Mouse (Mus musculus): Measurements from ENCODE around the gene Litaf. TPM values are rescaled to one million over a fixed set of nuclear protein-coding genes. Genes with fewer than 3 reads are reported as not detected.
A peak's percentile ranks its signal among the peaks of the same experiment; 100 is the strongest.

The Litaf gene
- polyA plus RNA-seq, 1 experiment from 2014 or later = 39.6 TPM

DNA sequence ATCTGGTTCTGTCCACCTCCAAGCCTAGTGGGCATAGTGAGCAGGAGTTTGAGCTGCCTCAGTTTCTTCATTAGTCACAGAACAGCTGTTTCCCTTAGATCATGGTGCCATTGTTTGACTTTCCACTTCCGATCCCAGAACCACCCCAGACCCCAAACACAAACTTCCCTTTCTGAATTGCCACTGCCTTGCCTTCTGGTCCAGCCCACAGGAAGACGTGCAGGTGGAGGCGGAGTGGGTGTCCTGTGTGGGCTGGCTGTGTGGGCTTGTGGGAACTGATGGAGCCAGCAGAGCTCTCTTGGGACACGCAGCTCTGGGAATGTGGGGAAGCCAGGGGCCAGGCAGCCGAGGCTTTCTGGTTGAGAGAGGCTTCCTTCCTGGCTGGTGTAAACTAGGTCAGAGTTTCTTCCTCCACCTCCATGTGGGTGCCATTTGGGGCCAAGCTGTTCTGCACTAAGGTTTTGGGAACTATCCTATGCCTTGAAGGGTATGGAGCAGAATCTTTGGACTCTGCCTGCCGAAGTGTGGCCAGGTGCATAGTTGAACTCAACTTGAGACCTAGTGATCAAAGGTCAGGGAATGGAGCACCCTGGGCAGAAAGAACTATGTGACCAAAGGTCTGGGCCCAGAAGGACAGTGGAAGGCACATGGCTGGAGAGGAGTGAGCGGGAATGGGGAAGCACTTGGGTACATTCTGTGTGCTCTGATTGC, 3.9 kb upstream of the Litaf start:
- no peaks in the 10 kb centered on the region for H3K27me3 ChIP-seq (replicated peaks; ENCODE audit: control insufficient read depth, insufficient read depth, low read length)
- H3K9ac ChIP-seq (replicated peaks; ENCODE audit: low read depth, low read length) = no peak overlapping the region
- H3K36me3 ChIP-seq (ENCODE audit: control insufficient read depth, insufficient read depth) = peaks cover 10% of the 10 kb centered on the region
- H3K27ac ChIP-seq (ENCODE audit: low read length) = no peak overlapping the region
- H3K4me1 ChIP-seq (replicated peaks; ENCODE audit: control insufficient read depth, insufficient read depth, low read length) = peaks cover 58% of the 10 kb centered on the region
- no peak for ATAC-seq
- H3K4me2 ChIP-seq (ENCODE audit: low read length) = peak overlapping the region; percentile 7; the same call in 1 of the 2 replicates
- H3K4me3 ChIP-seq (replicated peaks; ENCODE audit: low read length) = no peak overlapping the region
- H3K9me3 ChIP-seq (ENCODE audit: control insufficient read depth, low read length) = no peaks in the 10 kb centered on the region
- 86% methylated on average over 7 of the region's 7 CpGs for WGBS

DNA sequence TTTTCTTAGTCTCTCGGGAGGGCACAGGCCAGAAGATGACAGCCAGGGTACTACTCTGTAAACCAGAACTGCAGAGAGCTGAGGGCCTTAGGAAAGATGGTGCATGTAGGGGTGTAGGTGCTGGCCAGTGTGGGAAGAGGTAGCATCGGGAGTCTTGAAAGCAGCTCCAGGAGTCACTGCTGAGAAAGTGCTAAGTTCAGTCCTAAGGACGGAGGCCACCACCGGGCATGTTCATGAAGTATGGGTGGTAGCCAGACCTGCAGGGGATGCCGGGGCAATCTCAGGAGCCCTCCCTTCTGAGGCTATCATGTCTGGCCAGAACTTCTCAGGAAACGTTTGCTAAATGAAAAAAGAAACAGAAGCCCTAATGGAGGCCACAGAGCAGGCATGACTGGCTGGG, 3.3 kb upstream of the Litaf start:
- H3K36me3 ChIP-seq (ENCODE audit: control insufficient read depth, insufficient read depth) = peaks cover 9% of the 10 kb centered on the region
- no peak for ATAC-seq
- no peak overlapping the region for H3K4me3 ChIP-seq (replicated peaks; ENCODE audit: low read length)
- H3K4me2 ChIP-seq (ENCODE audit: low read length) = peak overlapping the region; percentile 30
- 78% methylated on average over 6 of the region's 6 CpGs for WGBS
- no peak overlapping the region; the same call in 1 of the 2 replicates for H3K27ac ChIP-seq (ENCODE audit: low read length)
- H3K27me3 ChIP-seq (replicated peaks; ENCODE audit: control insufficient read depth, insufficient read depth, low read length) = no peaks in the 10 kb centered on the region
- H3K4me1 ChIP-seq (replicated peaks; ENCODE audit: control insufficient read depth, insufficient read depth, low read length) = peaks cover 61% of the 10 kb centered on the region
- no peak overlapping the region for H3K9ac ChIP-seq (replicated peaks; ENCODE audit: low read depth, low read length)
- no peaks in the 10 kb centered on the region for H3K9me3 ChIP-seq (ENCODE audit: control insufficient read depth, low read length)

DNA sequence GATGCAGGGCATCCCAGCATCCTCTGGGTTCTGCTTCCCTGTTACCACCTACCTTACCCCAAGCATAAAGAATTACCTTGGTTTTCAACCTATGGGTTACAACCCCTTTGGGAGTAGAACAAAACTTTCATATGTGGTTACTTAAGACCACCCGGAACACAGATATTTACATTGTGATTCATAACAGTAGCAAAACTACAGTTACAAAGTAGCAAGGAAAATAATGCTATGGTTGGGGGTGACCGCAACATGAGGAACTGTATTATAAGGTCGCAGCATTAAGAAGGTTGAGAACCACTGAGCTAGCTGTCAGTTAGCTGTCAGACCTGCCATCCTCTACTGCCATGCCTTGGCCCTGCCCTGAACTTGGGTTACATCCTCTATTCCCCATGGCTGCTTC, 2.7 kb upstream of the Litaf start:
- no peak overlapping the region; the same call in 1 of the 2 replicates for H3K27ac ChIP-seq (ENCODE audit: low read length)
- H3K4me1 ChIP-seq (replicated peaks; ENCODE audit: control insufficient read depth, insufficient read depth, low read length) = peaks cover 61% of the 10 kb centered on the region
- WGBS = 92% methylated on average over 3 of the region's 3 CpGs
- H3K27me3 ChIP-seq (replicated peaks; ENCODE audit: control insufficient read depth, insufficient read depth, low read length) = no peaks in the 10 kb centered on the region
- ATAC-seq = no peak
- no peak overlapping the region; the same call in 1 of the 2 replicates for H3K9ac ChIP-seq (replicated peaks; ENCODE audit: low read depth, low read length)
- peak overlapping the region; percentile 69 for H3K4me2 ChIP-seq (ENCODE audit: low read length)
- H3K9me3 ChIP-seq (ENCODE audit: control insufficient read depth, low read length) = no peaks in the 10 kb centered on the region
- peaks cover 6% of the 10 kb centered on the region for H3K36me3 ChIP-seq (ENCODE audit: control insufficient read depth, insufficient read depth)
- H3K4me3 ChIP-seq (replicated peaks; ENCODE audit: low read length) = no peak overlapping the region

DNA sequence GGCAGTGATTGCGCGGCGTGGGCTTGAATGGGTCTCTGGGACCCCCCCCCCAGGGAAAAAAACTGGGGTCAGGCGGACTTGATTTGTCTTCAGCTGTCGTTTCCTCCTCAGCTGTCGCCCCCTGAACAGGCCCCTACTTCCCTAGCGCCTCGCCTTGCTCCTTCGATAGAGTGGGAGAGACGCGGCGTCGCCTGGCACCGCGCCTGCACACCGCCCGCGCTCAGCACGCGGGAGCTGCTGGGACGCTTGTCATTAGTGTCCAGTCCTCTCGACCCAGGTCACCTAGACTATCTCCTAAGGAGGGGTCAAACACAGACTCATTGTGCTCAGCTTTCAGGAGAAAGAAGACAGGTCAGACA, 855 bp upstream of the Litaf start:
- peak; percentile 24 for ATAC-seq
- Histone ChIP-seq H3K9ac (replicated peaks; ENCODE audit: low read depth, low read length) (peak overlapping the region; percentile 98), H3K4me1 (replicated peaks; ENCODE audit: control insufficient read depth, insufficient read depth, low read length) (peaks cover 58% of the 10 kb centered on the region), H3K9me3 (ENCODE audit: control insufficient read depth, low read length) (no peaks in the 10 kb centered on the region), H3K4me2 (ENCODE audit: low read length) (peak overlapping the region; percentile 69), H3K36me3 (ENCODE audit: control insufficient read depth, insufficient read depth) (no peaks in the 10 kb centered on the region), H3K27me3 (replicated peaks; ENCODE audit: control insufficient read depth, insufficient read depth, low read length) (no peaks in the 10 kb centered on the region), H3K4me3 (replicated peaks; ENCODE audit: low read length) (peak overlapping the region; percentile 68), H3K27ac (ENCODE audit: low read length) (peak overlapping the region; percentile 96)
- under 1% methylated on average over 22 of the region's 22 CpGs for WGBS

DNA sequence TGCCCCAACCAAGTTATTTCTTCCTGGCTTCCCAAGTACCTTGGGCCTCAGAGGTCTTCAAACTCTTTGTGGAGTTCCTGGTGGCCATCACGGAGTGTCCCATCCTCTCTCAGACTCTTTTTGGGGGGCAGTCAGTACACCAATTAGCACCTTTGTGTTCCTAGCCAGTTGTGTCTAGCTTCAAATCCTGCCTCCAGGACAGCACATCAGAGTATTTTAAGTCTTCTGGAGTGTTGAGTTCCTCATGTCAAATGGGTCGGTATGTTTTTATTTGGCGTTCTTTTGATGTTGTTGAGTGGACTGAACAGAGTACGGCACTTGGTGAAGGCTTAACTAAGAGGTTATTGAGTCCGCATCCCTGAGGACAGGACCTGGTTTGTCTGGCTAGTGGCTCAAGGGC, 526 bp downstream of the Litaf start:
- H3K4me3 ChIP-seq (replicated peaks; ENCODE audit: low read length) = peak overlapping the region; percentile 68
- H3K9me3 ChIP-seq (ENCODE audit: control insufficient read depth, low read length) = no peaks in the 10 kb centered on the region
- H3K4me2 ChIP-seq (ENCODE audit: low read length) = peak overlapping the region; percentile 69
- no peaks in the 10 kb centered on the region for H3K36me3 ChIP-seq (ENCODE audit: control insufficient read depth, insufficient read depth)
- peak overlapping the region; percentile 85 for H3K27ac ChIP-seq (ENCODE audit: low read length)
- WGBS = 44% methylated on average over 5 of the region's 5 CpGs
- ATAC-seq = no peak
- H3K4me1 ChIP-seq (replicated peaks; ENCODE audit: control insufficient read depth, insufficient read depth, low read length) = peaks cover 51% of the 10 kb centered on the region
- peak overlapping the region; percentile 72 for H3K9ac ChIP-seq (replicated peaks; ENCODE audit: low read depth, low read length)
- no peaks in the 10 kb centered on the region for H3K27me3 ChIP-seq (replicated peaks; ENCODE audit: control insufficient read depth, insufficient read depth, low read length)

DNA sequence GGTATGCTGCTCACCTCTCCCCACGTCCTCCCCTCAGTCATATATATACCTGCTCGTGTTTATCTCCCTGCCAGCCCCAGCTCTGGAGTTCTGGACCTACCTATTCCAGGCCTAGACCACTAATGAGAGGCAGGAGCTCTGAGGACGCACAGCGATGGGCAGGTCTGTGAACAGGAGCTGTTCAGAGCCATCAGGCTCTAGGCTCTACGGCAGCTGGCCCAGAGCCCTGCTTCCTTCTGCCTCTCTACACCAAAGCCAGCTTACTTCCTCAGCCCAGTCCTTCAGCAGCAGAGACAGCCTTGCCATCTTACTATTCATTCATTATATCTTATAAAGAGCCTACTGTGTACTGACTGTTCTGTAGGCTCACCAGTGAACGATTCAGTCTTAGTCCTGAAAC, 1.2 kb downstream of the Litaf start:
- H3K9ac ChIP-seq (replicated peaks; ENCODE audit: low read depth, low read length) = no peak overlapping the region
- peak overlapping the region; percentile 69; the same call in 1 of the 2 replicates for H3K4me2 ChIP-seq (ENCODE audit: low read length)
- 84% methylated on average over 6 of the region's 6 CpGs for WGBS
- H3K9me3 ChIP-seq (ENCODE audit: control insufficient read depth, low read length) = no peaks in the 10 kb centered on the region
- no peak overlapping the region for H3K4me3 ChIP-seq (replicated peaks; ENCODE audit: low read length)
- no peak overlapping the region for H3K27ac ChIP-seq (ENCODE audit: low read length)
- no peak for ATAC-seq
- H3K27me3 ChIP-seq (replicated peaks; ENCODE audit: control insufficient read depth, insufficient read depth, low read length) = no peaks in the 10 kb centered on the region
- H3K36me3 ChIP-seq (ENCODE audit: control insufficient read depth, insufficient read depth) = no peaks in the 10 kb centered on the region
- peaks cover 47% of the 10 kb centered on the region for H3K4me1 ChIP-seq (replicated peaks; ENCODE audit: control insufficient read depth, insufficient read depth, low read length)

DNA sequence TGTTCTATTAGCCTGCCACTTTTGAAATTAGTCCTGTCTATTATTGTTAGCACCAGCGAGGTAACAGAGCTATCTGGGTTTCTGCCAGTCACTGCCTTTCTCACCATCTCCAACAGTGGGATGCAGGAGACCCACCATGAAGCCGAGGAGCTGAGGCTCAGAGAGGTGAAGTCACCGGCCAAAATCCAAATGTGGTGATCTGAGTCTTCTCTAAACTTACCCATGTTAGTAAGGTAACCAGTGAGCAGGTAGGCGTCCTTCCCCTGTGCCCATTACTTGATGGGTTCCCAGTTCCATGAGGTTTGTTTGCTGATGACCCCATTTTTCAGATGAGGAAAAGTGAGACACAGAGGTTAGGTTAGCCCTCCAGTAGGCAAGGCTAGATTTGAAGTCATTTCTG, 1.6 kb downstream of the Litaf start:
- Histone ChIP-seq H3K4me3 (replicated peaks; ENCODE audit: low read length) (no peak overlapping the region), H3K27me3 (replicated peaks; ENCODE audit: control insufficient read depth, insufficient read depth, low read length) (no peaks in the 10 kb centered on the region), H3K9ac (replicated peaks; ENCODE audit: low read depth, low read length) (no peak overlapping the region), H3K27ac (ENCODE audit: low read length) (no peak overlapping the region), H3K4me1 (replicated peaks; ENCODE audit: control insufficient read depth, insufficient read depth, low read length) (peaks cover 43% of the 10 kb centered on the region), H3K36me3 (ENCODE audit: control insufficient read depth, insufficient read depth) (no peaks in the 10 kb centered on the region), H3K9me3 (ENCODE audit: control insufficient read depth, low read length) (no peaks in the 10 kb centered on the region), H3K4me2 (ENCODE audit: low read length) (no peak overlapping the region)
- 89% methylated on average over 4 of the region's 4 CpGs for WGBS
- ATAC-seq = no peak

DNA sequence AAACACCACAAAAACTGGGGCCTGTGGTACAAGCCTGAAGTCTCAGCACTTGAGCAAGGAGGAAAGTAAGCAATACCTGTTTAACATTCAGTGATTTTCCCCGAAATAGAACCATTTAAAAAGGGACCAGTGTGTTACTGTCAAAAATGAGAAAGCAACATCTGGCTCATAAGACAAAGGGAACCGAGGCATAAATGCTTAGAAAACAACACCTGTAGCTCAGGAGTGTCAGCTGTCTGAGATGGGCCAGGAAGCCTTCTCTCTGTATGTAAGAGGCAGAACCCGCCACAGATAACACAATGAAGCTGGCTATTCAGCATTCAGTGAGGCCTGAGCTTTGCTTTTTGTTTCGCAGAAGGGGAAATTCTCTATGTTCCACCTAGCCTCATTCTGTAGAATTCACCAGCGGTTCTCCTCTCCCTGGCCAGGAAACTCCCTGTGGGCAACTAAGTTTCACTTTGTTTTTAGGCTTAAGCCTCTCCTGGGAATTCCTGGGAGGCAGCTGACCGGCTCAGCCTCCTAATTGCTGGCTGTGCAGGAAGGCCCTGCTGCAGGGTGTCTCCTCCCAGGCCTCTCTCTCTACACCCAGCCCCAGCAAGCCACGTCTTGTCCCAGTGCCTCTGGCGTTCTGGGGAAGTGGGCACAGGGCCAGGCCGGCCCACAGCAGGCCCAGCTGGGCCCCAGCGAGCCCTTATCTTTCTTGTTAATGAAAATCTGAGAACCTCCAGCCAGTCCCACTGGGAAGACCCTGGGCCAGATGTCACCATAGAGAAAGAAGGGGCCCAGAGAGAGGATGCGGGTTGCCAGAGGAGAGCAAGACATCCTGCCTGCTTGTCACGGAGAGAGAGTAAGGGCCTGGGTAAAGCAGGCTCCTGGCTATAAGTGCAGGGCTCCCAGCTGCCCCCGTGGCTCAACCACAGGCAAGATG, 2.9 kb downstream of the Litaf start:
- Histone ChIP-seq H3K4me3 (replicated peaks; ENCODE audit: low read length) (no peak overlapping the region), H3K9me3 (ENCODE audit: control insufficient read depth, low read length) (no peaks in the 10 kb centered on the region), H3K36me3 (ENCODE audit: control insufficient read depth, insufficient read depth) (no peaks in the 10 kb centered on the region), H3K9ac (replicated peaks; ENCODE audit: low read depth, low read length) (peak overlapping the region; percentile 38; the same call in 1 of the 2 replicates), H3K4me2 (ENCODE audit: low read length) (no peak overlapping the region), H3K27me3 (replicated peaks; ENCODE audit: control insufficient read depth, insufficient read depth, low read length) (no peaks in the 10 kb centered on the region), H3K4me1 (replicated peaks; ENCODE audit: control insufficient read depth, insufficient read depth, low read length) (peaks cover 30% of the 10 kb centered on the region), H3K27ac (ENCODE audit: low read length) (peak overlapping the region; percentile 58)
- WGBS = 12% methylated on average over 13 of the region's 13 CpGs
- no peak for ATAC-seq

DNA sequence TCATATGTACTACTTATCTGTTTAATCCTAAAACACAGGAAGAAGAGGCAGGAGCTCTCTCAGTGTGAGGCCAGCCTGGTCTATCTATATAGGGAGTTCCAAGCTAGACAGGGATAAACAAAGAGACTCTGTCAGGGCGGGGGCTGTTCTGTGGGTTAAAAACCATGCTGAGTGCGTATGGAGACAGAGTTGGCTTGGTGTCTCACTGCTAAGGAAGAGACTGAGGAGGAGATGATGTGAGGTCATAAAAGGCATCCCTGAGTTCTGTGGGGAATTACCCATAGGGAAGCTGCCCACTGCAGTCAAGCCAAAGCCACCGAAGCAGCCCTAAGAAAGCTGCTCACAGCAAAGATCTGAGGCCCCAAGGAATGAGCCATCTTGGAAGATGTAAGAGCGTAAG, 5.3 kb downstream of the Litaf start, which contains the start of gene Snn:
TSS of gene Snn (plus strand) at position 301 of the 400 bp plus-strand sequence.
- no peak within 1 kb of the TSS for H3K27ac ChIP-seq (ENCODE audit: low read length)
- no peaks in the 10 kb centered on the region for H3K9me3 ChIP-seq (ENCODE audit: control insufficient read depth, low read length)
- H3K4me3 ChIP-seq (replicated peaks; ENCODE audit: low read length) = no peak within 1 kb of the TSS
- 91% methylated on average over 4 of the region's 4 CpGs for WGBS
- H3K27me3 ChIP-seq (replicated peaks; ENCODE audit: control insufficient read depth, insufficient read depth, low read length) = no peaks in the 10 kb centered on the region
- H3K36me3 ChIP-seq (ENCODE audit: control insufficient read depth, insufficient read depth) = no peaks in the 10 kb centered on the region
- no peak within 1 kb of the TSS for H3K9ac ChIP-seq (replicated peaks; ENCODE audit: low read depth, low read length)
- H3K4me1 ChIP-seq (replicated peaks; ENCODE audit: control insufficient read depth, insufficient read depth, low read length) = peaks cover 23% of the 10 kb centered on the region
- no peak for ATAC-seq
- H3K4me2 ChIP-seq (ENCODE audit: low read length) = no peak within 1 kb of the TSS

Data from forebrain, embryonic 16.5 days (tissue).